In genomic region chr19:31031596-31031995, GRCm38 (mm10) we compare ENCODE assay signal across 27 mouse cellular contexts.
"Had no signal": no experiment of that assay in that cellular context is flagged by ENCODE, and none has a peak within 500 bp of the region (broad histone marks: within the 10 kb centered on the region; RNA-seq: fewer than 3 reads in every experiment).

No protein-coding gene starts in this region.

- H3K4me3 ChIP-seq: heart, adult 2 months; heart, embryonic 13.5 days; heart, embryonic 15.5 days; hindbrain, embryonic 13.5 days; hindbrain, embryonic 15.5 days; intestine, embryonic 15.5 days; layer of hippocampus, adult 2 months; left cerebral cortex, adult 2 months; limb, embryonic 10.5 days; limb, embryonic 12.5 days; liver, embryonic 13.5 days; liver, embryonic 15.5 days had no signal

- H3K27ac ChIP-seq: heart, adult 2 months; heart, embryonic 13.5 days; heart, embryonic 15.5 days; hindbrain, embryonic 13.5 days; hindbrain, embryonic 15.5 days; hindbrain, postnatal 0 days; intestine, embryonic 15.5 days; layer of hippocampus, adult 2 months; left cerebral cortex, adult 2 months; limb, embryonic 10.5 days; limb, embryonic 12.5 days; liver, embryonic 13.5 days; liver, embryonic 15.5 days had no signal

- H3K27me3 ChIP-seq: heart, embryonic 13.5 days; heart, embryonic 15.5 days; hindbrain, embryonic 13.5 days; hindbrain, embryonic 15.5 days; intestine, embryonic 15.5 days; limb, embryonic 12.5 days; liver, embryonic 13.5 days; liver, embryonic 15.5 days had no signal

- H3K4me1 ChIP-seq: heart, embryonic 13.5 days; heart, embryonic 15.5 days; hindbrain, embryonic 13.5 days; hindbrain, embryonic 15.5 days; intestine, embryonic 15.5 days; limb, embryonic 12.5 days; liver, embryonic 13.5 days; liver, embryonic 15.5 days had no signal

- H3K9me3 ChIP-seq: heart, embryonic 13.5 days; heart, embryonic 15.5 days; hindbrain, embryonic 13.5 days; hindbrain, embryonic 15.5 days; intestine, embryonic 15.5 days; limb, embryonic 10.5 days; limb, embryonic 12.5 days; liver, embryonic 13.5 days; liver, embryonic 15.5 days had no signal

- ATAC-seq: hindbrain, postnatal 0 days; intestine, embryonic 15.5 days; intestine, postnatal 0 days had no signal

- H3K9ac ChIP-seq: heart, embryonic 13.5 days; heart, embryonic 15.5 days; hindbrain, embryonic 13.5 days; hindbrain, embryonic 15.5 days; intestine, embryonic 15.5 days; limb, embryonic 12.5 days; liver, embryonic 13.5 days; liver, embryonic 15.5 days had no signal

- H3K4me2 ChIP-seq: heart, embryonic 11.5 days; heart, embryonic 13.5 days; heart, embryonic 15.5 days; hindbrain, embryonic 13.5 days; hindbrain, embryonic 15.5 days; intestine, embryonic 15.5 days; limb, embryonic 12.5 days; liver, embryonic 11.5 days; liver, embryonic 13.5 days; liver, embryonic 15.5 days had no signal

- DNase-seq: gastrocnemius, postnatal 14 days; gastrocnemius, postnatal 36 days; heart, adult 11 months; heart, adult 2 months; heart, postnatal 14 days; heart, postnatal 36 days; kidney, adult 18-20 months; kidney, adult 8-10 months; kidney, postnatal 10 days; kidney, postnatal 25 days; kidney, postnatal 4 days; liver; liver, embryonic 13.5 days had no signal

- H3K36me3 ChIP-seq: heart, embryonic 13.5 days; heart, embryonic 15.5 days; hindbrain, embryonic 13.5 days; hindbrain, embryonic 15.5 days; intestine, embryonic 15.5 days; limb, embryonic 10.5 days; limb, embryonic 12.5 days; liver, embryonic 13.5 days; liver, embryonic 15.5 days had no signal
